Mouse (Mus musculus): ENCODE results near the gene Crispld2. TPM values are rescaled to one million over a fixed set of nuclear protein-coding genes. Genes with fewer than 3 reads are reported as not detected.

Crispld2 gene
- polyA plus RNA-seq, 1 experiment from 2014 or later, result 2.3 TPM

- no peak overlapping the region for H3K4me2 ChIP-seq
- H3K9me3 ChIP-seq, result no peaks in the 10 kb centered on the region
- H3K4me1 ChIP-seq, result no peaks in the 10 kb centered on the region
- H3K36me3 ChIP-seq (replicated peaks), result no peaks in the 10 kb centered on the region
- no peak overlapping the region for H3K4me3 ChIP-seq (replicated peaks)
- no peak overlapping the region for H3K27ac ChIP-seq
- no peak for ATAC-seq (ENCODE audit: low FRiP score)
- H3K27me3 ChIP-seq, result no peaks in the 10 kb centered on the region
- 95% methylated on average over 6 of the region's 6 CpGs for WGBS
- no peak overlapping the region for H3K9ac ChIP-seq
Observed at GRCm38 (mm10) chr8:120017786-120018185, 25.5 kb downstream of the Crispld2 start.

GRCm38 (mm10) chr8:120018379-120018778 lies 26.1 kb downstream of the Crispld2 start:
- Histone ChIP-seq H3K36me3 (replicated peaks) (no peaks in the 10 kb centered on the region), H3K4me3 (replicated peaks) (no peak overlapping the region), H3K4me2 (no peak overlapping the region), H3K9me3 (no peaks in the 10 kb centered on the region), H3K27me3 (no peaks in the 10 kb centered on the region), H3K27ac (no peak overlapping the region), H3K9ac (no peak overlapping the region), H3K4me1 (no peaks in the 10 kb centered on the region)
- no peak for ATAC-seq (ENCODE audit: low FRiP score)
- 58% methylated on average over 6 of the region's 6 CpGs for WGBS

DNA sequence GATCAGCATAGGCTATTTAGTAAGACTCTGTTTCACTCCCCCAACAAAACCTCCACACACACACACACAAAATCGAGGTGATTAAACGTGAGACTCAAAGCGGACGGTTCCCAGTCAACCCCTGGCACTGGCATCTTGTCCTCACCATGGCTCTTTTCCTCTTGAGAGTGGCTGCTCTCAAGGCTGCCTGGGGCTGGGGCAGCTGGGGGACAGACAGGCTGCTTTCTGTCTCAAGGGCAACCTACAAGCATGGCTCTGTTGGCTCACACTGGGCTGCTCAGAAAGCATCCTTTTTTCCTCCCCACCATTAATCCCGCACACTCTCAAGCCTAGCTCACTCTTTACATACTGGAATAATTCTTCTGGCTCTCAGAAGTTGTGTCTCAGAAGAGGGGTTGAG lies 27.1 kb downstream of the Crispld2 start:
- H3K4me3 ChIP-seq (replicated peaks), result no peak overlapping the region
- H3K4me1 ChIP-seq, result no peaks in the 10 kb centered on the region
- 82% methylated on average over 5 of the region's 5 CpGs for WGBS
- H3K36me3 ChIP-seq (replicated peaks), result no peaks in the 10 kb centered on the region
- ATAC-seq (ENCODE audit: low FRiP score), result no peak
- no peak overlapping the region for H3K9ac ChIP-seq
- no peak overlapping the region for H3K27ac ChIP-seq
- no peaks in the 10 kb centered on the region for H3K9me3 ChIP-seq
- H3K27me3 ChIP-seq, result no peaks in the 10 kb centered on the region
- H3K4me2 ChIP-seq, result no peak overlapping the region

DNA sequence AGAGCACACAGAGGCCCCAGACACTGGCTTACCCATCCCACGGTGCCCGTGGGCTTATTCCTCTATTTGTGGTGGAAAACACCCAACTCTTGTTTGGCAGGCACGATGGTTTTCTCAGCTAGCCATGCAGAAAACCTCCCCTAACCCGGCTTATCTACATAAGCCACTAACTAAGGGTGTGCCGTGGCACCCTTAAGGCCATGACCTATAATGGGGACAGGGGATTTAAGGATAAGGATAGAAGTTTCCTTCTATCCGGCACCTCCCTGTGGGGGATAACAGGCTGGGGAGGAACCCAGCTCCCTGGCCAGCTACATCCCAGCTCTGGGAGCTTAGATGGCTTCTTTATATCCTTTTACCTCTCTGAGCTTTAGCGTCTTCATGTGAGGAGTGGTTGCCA lies 28.1 kb downstream of the Crispld2 start:
- no peaks in the 10 kb centered on the region for H3K27me3 ChIP-seq
- ATAC-seq (ENCODE audit: low FRiP score), result no peak

DNA sequence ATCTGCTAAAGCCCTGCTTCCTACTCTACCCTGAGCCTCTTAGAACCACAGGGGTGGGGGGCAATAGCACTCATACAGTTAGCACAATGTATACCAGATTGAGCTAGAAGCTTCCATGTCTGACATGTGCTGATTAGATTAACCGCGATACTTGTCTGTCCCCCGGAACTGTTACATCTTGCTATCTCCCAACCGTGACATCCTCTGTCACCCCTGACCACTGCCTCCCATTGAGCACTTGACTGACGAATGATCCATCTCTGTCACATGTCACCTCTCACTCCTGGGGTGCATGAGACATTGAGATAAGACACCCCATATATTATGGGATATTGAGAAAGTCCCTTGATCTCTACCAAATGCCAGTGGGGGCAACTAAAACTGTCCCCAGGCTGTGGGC lies 34.0 kb downstream of the Crispld2 start:
- no peak overlapping the region for H3K27ac ChIP-seq
- H3K27me3 ChIP-seq, result no peaks in the 10 kb centered on the region
- H3K36me3 ChIP-seq (replicated peaks), result no peaks in the 10 kb centered on the region
- no peak overlapping the region for H3K9ac ChIP-seq
- no peaks in the 10 kb centered on the region for H3K9me3 ChIP-seq
- no peak for ATAC-seq (ENCODE audit: low FRiP score)
- H3K4me1 ChIP-seq, result no peaks in the 10 kb centered on the region
- WGBS, result 91% methylated on average over 5 of the region's 5 CpGs
- H3K4me3 ChIP-seq (replicated peaks), result no peak overlapping the region
- no peak overlapping the region for H3K4me2 ChIP-seq

More for the DNA sequence above, 28.1 kb downstream of the Crispld2 start:
- H3K4me2 ChIP-seq, result no peak overlapping the region
- H3K9me3 ChIP-seq, result no peaks in the 10 kb centered on the region
- no peak overlapping the region for H3K27ac ChIP-seq
- no peak overlapping the region for H3K4me3 ChIP-seq (replicated peaks)
- no peaks in the 10 kb centered on the region for H3K36me3 ChIP-seq (replicated peaks)
- H3K9ac ChIP-seq, result no peak overlapping the region
- WGBS, result 73% methylated on average over 7 of the region's 7 CpGs
- no peaks in the 10 kb centered on the region for H3K4me1 ChIP-seq

- H3K4me3 ChIP-seq (replicated peaks), result no peak overlapping the region
- no peaks in the 10 kb centered on the region for H3K36me3 ChIP-seq (replicated peaks)
- H3K9me3 ChIP-seq, result no peaks in the 10 kb centered on the region
- WGBS, result 89% methylated on average over 6 of the region's 6 CpGs
- no peaks in the 10 kb centered on the region for H3K27me3 ChIP-seq
- H3K9ac ChIP-seq, result no peak overlapping the region
- no peaks in the 10 kb centered on the region for H3K4me1 ChIP-seq
- H3K4me2 ChIP-seq, result no peak overlapping the region
- no peak for ATAC-seq (ENCODE audit: low FRiP score)
- H3K27ac ChIP-seq, result no peak overlapping the region
Observed at GRCm38 (mm10) chr8:120026991-120027390, 34.8 kb downstream of the Crispld2 start.

DNA sequence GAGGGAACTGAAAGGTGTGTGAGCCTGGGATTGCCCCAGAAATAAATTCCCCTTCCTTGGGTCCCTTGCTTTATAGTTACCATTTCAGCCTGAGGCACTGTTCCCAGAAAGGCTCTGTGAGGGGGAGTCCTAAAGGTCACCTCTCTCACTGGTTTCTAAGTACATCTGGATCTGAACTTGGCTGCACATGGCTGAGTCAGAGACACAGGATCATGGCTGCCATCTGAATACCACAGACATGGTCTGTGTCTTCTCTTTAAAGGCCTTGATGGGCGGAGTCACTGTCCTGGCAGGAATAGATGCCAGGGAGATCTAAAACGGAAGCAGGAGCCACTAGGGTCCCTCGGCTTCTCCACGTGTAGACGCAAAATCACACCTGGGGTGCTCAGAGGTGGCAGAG lies 38.2 kb downstream of the Crispld2 start:
- Histone ChIP-seq H3K9ac (no peak overlapping the region), H3K27me3 (no peaks in the 10 kb centered on the region), H3K4me1 (peaks cover 7% of the 10 kb centered on the region), H3K4me3 (replicated peaks) (no peak overlapping the region), H3K36me3 (replicated peaks) (no peaks in the 10 kb centered on the region), H3K27ac (no peak overlapping the region), H3K4me2 (no peak overlapping the region), H3K9me3 (no peaks in the 10 kb centered on the region)
- 79% methylated on average over 5 of the region's 5 CpGs for WGBS
- ATAC-seq (ENCODE audit: low FRiP score), result no peak

DNA sequence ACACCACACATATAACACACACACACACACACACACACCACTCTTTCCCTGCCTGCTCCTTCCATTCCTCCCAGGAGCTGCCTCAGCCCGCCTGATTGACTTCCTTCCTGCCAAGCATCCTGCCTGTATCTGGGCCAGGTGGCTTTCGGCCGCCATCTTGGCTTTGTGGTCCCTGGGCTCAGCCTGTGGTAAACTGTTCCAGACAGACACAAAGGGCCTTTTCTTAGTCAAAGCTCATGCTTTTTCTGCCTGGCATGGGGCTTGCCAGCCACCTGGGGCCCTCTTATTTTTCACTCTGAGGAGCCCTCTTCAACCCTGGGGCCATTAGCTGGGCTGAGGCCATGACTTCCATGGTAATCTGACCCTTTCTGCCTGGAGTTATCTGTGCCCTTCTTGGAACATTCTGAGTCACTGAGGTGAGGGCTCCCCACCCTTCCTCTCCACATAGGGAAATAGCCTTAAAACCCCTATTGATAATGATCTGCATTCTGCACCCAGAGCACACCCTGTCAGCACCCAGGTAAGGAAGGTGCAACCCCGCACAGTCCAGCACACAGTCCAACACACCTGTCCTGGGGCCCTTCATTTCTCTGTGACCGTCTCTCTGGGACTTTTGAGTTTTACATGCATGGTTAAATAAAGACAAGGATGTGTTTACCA lies 40.4 kb downstream of the Crispld2 start:
- H3K36me3 ChIP-seq (replicated peaks), result no peaks in the 10 kb centered on the region
- 93% methylated on average over 5 of the region's 5 CpGs for WGBS
- no peaks in the 10 kb centered on the region for H3K9me3 ChIP-seq
- no peak overlapping the region for H3K4me3 ChIP-seq (replicated peaks)
- H3K27ac ChIP-seq, result no peak overlapping the region
- H3K27me3 ChIP-seq, result no peaks in the 10 kb centered on the region
- no peak for ATAC-seq (ENCODE audit: low FRiP score)
- no peak overlapping the region for H3K9ac ChIP-seq
- H3K4me2 ChIP-seq, result no peak overlapping the region
- H3K4me1 ChIP-seq, result peaks cover 10% of the 10 kb centered on the region

DNA sequence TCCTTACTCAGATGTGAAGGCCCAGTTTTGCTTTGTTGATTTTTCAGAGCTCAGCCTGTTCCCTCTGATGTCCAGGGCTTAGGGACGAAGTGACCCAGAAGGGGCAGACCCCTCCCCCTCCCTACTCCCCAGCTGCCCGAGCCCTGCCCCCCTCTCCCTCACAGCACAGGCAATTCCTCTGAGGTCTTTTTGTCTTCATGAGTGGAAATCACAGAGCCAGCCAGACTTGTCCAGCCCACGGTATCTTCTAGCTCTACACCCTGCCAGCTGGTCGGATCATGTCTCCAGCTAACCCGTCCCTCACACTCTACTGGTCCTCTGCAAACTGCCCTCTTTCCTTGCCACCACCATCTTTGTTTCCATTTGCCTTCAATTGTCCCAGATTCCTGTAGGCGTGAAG lies 42.2 kb downstream of the Crispld2 start:
- Histone ChIP-seq H3K4me2 (no peak overlapping the region), H3K27ac (0 out of 2 replicates have a peak overlapping the region, but pooled peaks have one; percentile 53), H3K36me3 (replicated peaks) (no peaks in the 10 kb centered on the region), H3K4me3 (replicated peaks) (no peak overlapping the region), H3K4me1 (peaks cover 10% of the 10 kb centered on the region), H3K9ac (no peak overlapping the region), H3K27me3 (no peaks in the 10 kb centered on the region), H3K9me3 (no peaks in the 10 kb centered on the region)
- WGBS, result 24% methylated on average over 6 of the region's 6 CpGs
- 0 out of 2 replicates have a peak, but pooled peaks have one; percentile 36 for ATAC-seq (ENCODE audit: low FRiP score)

DNA sequence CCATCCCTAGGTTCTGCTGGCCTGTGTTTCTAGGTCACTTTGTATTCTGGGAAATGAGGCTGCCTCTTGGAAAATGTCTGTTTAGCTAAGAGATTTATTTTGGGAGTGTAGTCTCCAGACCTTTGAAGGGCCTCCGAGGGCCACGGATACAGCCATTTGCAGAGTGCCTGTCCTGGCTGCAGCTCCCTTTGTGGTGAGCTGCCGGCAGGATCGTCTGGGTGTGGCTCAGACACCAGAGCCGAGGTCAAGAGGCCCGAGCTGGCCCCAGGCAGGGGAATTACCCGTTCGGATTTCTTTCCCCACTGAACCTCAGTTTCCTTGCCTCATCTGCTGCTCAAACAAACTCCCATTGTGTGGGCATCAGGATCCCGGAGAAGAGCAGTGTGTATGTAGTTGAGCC lies 43.9 kb downstream of the Crispld2 start:
- H3K4me3 ChIP-seq (replicated peaks), result no peak overlapping the region
- H3K9me3 ChIP-seq, result no peaks in the 10 kb centered on the region
- peaks cover 10% of the 10 kb centered on the region for H3K4me1 ChIP-seq
- no peak for ATAC-seq (ENCODE audit: low FRiP score)
- no peak overlapping the region for H3K9ac ChIP-seq
- no peaks in the 10 kb centered on the region for H3K36me3 ChIP-seq (replicated peaks)
- H3K27ac ChIP-seq, result no peak overlapping the region
- H3K27me3 ChIP-seq, result no peaks in the 10 kb centered on the region
- 38% methylated on average over 9 of the region's 9 CpGs for WGBS
- no peak overlapping the region for H3K4me2 ChIP-seq

DNA sequence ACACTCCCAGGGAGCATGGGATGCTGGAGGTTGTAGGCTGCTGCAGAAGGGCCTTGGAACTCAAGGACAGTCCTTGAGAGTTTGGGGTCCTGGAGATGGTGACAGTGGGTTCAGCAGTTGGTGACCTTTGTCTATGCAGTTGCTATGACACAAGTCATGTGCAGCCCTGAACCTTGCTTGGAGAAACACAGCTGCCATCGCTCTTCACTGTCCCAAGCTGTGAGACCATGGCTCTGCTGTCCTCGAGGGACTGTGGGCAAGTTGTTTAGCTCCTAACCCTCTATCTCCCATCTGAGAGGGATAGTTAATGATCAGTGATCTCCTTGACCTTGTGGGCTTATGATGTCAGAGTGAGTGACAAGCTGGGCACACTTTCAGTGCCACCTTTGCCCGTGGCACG lies 44.3 kb downstream of the Crispld2 start:
- Histone ChIP-seq H3K4me1 (peaks cover 10% of the 10 kb centered on the region), H3K27me3 (no peaks in the 10 kb centered on the region), H3K4me2 (no peak overlapping the region), H3K27ac (no peak overlapping the region), H3K9ac (no peak overlapping the region), H3K9me3 (no peaks in the 10 kb centered on the region), H3K36me3 (replicated peaks) (no peaks in the 10 kb centered on the region), H3K4me3 (replicated peaks) (no peak overlapping the region)
- WGBS, result 85% methylated on average over 4 of the region's 4 CpGs
- ATAC-seq (ENCODE audit: low FRiP score), result no peak

GRCm38 (mm10) chr8:120037199-120037598 lies 45.0 kb downstream of the Crispld2 start:
- no peaks in the 10 kb centered on the region for H3K27me3 ChIP-seq
- no peaks in the 10 kb centered on the region for H3K9me3 ChIP-seq
- no peak overlapping the region for H3K4me2 ChIP-seq
- no peak for ATAC-seq (ENCODE audit: low FRiP score)
- H3K4me3 ChIP-seq (replicated peaks), result no peak overlapping the region
- no peak overlapping the region for H3K27ac ChIP-seq
- no peak overlapping the region for H3K9ac ChIP-seq
- H3K36me3 ChIP-seq (replicated peaks), result no peaks in the 10 kb centered on the region
- peaks cover 10% of the 10 kb centered on the region for H3K4me1 ChIP-seq
- 91% methylated on average over 15 of the region's 15 CpGs for WGBS

DNA sequence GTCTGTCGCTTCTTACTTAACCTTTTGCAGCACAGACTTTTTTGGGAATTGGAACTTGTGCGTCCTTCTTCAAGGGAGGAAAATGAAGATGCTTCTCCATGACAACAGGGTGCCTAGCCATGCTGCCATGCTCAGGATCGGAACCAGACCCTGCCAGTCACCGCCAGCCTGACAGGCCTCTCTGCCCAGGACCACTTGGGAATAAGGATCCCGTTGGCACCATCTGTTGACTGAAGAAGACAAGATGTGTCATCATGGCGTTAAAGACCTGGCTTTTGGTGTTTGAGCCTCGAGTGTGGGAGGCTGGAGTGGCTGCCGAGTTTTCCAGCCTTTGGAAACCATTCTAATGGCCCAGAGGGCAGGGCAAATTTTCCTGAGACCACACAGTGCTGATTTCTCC lies 45.4 kb downstream of the Crispld2 start:
- Histone ChIP-seq H3K27ac (no peak overlapping the region), H3K4me1 (peaks cover 10% of the 10 kb centered on the region)

More for the DNA sequence above, 45.4 kb downstream of the Crispld2 start:
- no peaks in the 10 kb centered on the region for H3K9me3 ChIP-seq
- H3K4me2 ChIP-seq, result no peak overlapping the region
- no peaks in the 10 kb centered on the region for H3K27me3 ChIP-seq
- H3K4me3 ChIP-seq (replicated peaks), result no peak overlapping the region
- H3K9ac ChIP-seq, result no peak overlapping the region
- 88% methylated on average over 8 of the region's 8 CpGs for WGBS
- no peaks in the 10 kb centered on the region for H3K36me3 ChIP-seq (replicated peaks)
- no peak for ATAC-seq (ENCODE audit: low FRiP score)

Data from forebrain, embryonic 12.5 days (tissue).